Mouse (Mus musculus) kidney, adult 2 months (tissue): ENCODE data around the gene Slc44a1.

ENCODE experiments used
- CTCF ChIP-seq: fragments of 200-500 bp; conservative IDR thresholded peaks from 2 replicates; pipeline ENCODE4 v1.5.1; 2011; ENCODE audit warnings: low read depth, mild to moderate bottlenecking, control low read depth, low read length, moderate library complexity, mixed read lengths; ENCODE audit not compliant: insufficient read depth, insufficient read length
- POLR2A ChIP-seq: fragments of 200-500 bp; IDR thresholded peaks from one replicate; pipeline ENCODE4 v1.6.1; 2011; ENCODE audit warnings: low read depth, low read length, control low read depth

DNA sequence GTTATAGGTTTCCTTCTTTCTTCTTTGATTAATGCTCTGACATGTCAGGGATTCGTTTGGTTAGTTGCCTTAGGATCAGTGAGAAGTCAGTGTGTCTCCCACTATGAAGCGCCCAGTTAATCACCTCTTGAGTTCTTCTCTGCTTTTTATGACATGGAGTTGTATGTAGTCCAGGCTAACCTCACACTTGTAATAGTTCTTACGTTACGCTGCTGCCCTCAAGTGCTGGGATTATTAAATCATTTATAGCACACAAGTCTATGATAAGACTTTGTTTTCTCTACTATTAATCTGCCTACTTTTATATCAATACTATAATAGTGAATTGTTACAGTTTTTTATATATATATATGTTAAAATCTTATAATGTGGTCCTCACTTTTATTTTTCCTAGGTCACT, 109.2 kb downstream of the Slc44a1 start:
- no peak for TF ChIP-seq POLR2A
- no peak for TF ChIP-seq CTCF
